Mouse (Mus musculus) hindbrain, postnatal 0 days (tissue): ENCODE measurements at regions not wholly inside any gene's neighbourhood (a gene's known extent, or its start where the extent isn't known, plus 50 kb on each side); places are given as distances from the start of the nearest gene placed in this dataset.

ENCODE experiments used
- ATAC-seq: fragments of 200-750 bp; cut with Nextera tagmentation; 2 replicates; pipeline ENCODE4 v1.8.0; 2017; ENCODE audit warnings: mild to moderate bottlenecking, moderate TSS enrichment, moderate library complexity
- DNase-seq: peaks from one replicate; pipeline ENCODE4 v3.0.0-alpha.2; 2015; ENCODE audit warnings: low spot score
- H3K27ac ChIP-seq: fragments of 300-500 bp; sonication (generic); 2 replicates; pipeline ENCODE4 v1.5.1; 2014; ENCODE audit warnings: mild to moderate bottlenecking
- H3K27me3 ChIP-seq: fragments of 300-500 bp; sonication (generic); 2 replicates; pipeline ENCODE4 v1.6.1; 2014; ENCODE audit warnings: low read length, mixed read lengths; ENCODE audit not compliant: insufficient read depth
- H3K36me3 ChIP-seq: fragments of 300-500 bp; sonication (generic); 2 replicates; pipeline ENCODE4 v1.6.1; 2014; ENCODE audit warnings: low read length, mixed read lengths; ENCODE audit not compliant: insufficient read depth
- H3K4me1 ChIP-seq: fragments of 300-500 bp; sonication (generic); 2 replicates; pipeline ENCODE4 v1.6.1; 2014; ENCODE audit warnings: antibody characterized with exemption, low read length, mixed read lengths; ENCODE audit not compliant: insufficient read depth
- H3K4me2 ChIP-seq: fragments of 300-500 bp; sonication (generic); 2 replicates; pipeline ENCODE4 v1.6.1; 2014; ENCODE audit warnings: low read depth, mild to moderate bottlenecking, low read length, moderate library complexity, mixed read lengths
- H3K4me3 ChIP-seq: fragments of 300-500 bp; sonication (generic); 2 replicates; pipeline ENCODE4 v1.5.1; 2014; ENCODE audit warnings: low read length
- H3K9ac ChIP-seq: fragments of 300-500 bp; sonication (generic); replicated peaks from 2 replicates; pipeline ENCODE4 v1.6.1; 2014; ENCODE audit warnings: mild to moderate bottlenecking, low read length, moderate library complexity, mixed read lengths
- H3K9me3 ChIP-seq: fragments of 300-500 bp; sonication (generic); 2 replicates; pipeline ENCODE4 v1.6.1; 2016; ENCODE audit warnings: low read length, mixed read lengths
- CTCF ChIP-seq: IDR thresholded peaks from 2 replicates; pipeline ENCODE4 v1.5.1; 2016; ENCODE audit warnings: antibody characterized with exemption, control low read depth, low read depth
- WGBS: fragments of 180-500 bp; shearing (Covaris S2); extraction: QIAGEN DNeasy Blood & Tissue Kit; methylation state at CpG from one replicate; pipeline ENCODE4 v1.1.7; 2014; 5-methylcytosine and 5-hydroxymethylcytosine counted together

DNA sequence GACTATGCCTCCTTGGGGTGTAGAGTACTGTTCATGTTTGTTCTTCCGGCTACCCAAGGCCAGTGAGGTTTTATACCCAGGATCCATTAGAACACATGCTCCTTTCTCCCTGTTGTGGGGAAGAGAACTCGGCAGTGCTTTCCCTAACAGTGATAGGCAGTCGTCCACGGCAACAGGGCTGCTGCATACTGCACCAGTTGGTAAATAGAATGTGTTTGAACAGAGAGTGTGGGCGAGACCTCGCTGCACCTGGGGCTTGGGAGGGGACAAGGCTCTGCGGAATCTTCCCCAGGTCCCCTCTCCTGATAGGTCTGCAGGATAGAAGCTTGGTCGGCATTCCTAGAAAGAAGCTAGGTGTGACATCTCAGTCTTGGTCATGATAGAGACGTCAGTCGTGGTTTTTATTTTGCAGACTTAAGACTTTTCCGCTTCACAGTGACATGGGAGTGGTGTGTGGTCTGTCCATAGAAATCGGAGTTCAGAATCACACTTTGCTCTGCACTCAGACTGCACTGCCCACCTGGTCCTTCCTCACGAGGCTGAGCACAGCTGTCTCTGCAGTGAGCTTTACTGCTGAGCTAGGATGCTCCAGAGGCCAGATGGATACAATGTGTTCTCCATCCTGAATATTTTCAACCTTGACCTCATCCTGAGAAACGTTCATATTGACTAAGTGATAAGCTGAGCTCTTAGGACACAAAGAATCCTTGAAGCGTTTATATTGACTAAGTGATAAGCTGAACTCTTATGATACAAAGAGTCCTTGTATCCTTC, 162.8 kb upstream of the Ubl3 start:
- Histone ChIP-seq H3K4me2 (no peak overlapping the region), H3K4me3 (no peak overlapping the region), H3K27ac (no peak overlapping the region), H3K4me1 (no peaks in the 10 kb centered on the region), H3K27me3 (no peaks in the 10 kb centered on the region), H3K9me3 (no peaks in the 10 kb centered on the region), H3K36me3 (no peaks in the 10 kb centered on the region), H3K9ac (no peak overlapping the region)
- ATAC-seq = no peak
- no peak for TF ChIP-seq CTCF
- WGBS = 63% methylated on average over 15 of the region's 15 CpGs
- no peak for DNase-seq

DNA sequence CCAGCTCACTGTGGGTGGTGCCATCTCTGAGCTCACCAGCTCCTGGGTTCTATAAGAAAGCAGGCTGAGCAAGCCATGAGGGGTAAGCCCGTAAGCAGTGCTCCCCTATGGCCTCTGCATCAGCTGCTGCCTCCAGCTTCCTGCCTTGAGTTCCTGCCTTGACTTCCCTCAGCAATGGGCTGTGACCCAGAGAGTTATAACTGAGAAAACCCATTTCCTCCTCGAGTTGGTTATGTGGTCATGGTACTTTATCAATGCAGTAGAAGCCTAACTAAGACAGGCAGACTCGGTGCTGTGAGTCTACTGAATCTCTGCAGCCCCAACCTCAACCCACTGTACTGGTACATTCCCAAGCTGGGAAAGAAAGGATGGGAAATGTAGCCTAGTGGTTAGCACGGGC, 162.2 kb upstream of the Ubl3 start:
- no peak for DNase-seq
- 84% methylated on average over 4 of the region's 4 CpGs for WGBS

DNA sequence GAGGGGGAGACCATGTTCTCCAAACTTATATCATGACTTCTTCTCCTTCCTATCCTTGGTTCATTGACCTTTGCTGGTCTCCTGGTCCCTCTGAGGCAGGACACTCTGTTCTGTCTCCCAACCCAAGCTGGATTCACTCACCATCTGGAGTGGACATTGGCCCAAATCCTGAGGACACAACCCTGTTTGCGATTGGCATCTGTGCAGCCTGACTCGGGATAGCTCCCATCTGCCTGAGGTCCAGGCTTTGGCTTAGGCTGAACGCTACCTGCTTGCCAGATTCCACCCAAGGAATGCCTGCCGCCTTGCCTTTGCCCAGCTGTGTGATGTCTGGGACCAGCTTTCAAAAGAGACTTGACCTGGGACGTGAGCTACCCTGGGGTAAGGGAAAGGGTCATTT, 161.2 kb upstream of the Ubl3 start:
- DNase-seq (no peak), ATAC-seq (no peak)
- Histone ChIP-seq H3K4me2 (no peak overlapping the region), H3K4me3 (no peak overlapping the region), H3K36me3 (no peaks in the 10 kb centered on the region), H3K9ac (no peak overlapping the region), H3K4me1 (peaks cover 9% of the 10 kb centered on the region), H3K9me3 (no peaks in the 10 kb centered on the region), H3K27me3 (no peaks in the 10 kb centered on the region), H3K27ac (no peak overlapping the region)
- no peak for TF ChIP-seq CTCF
- WGBS = 73% methylated on average over 5 of the region's 5 CpGs

More for the DNA sequence above, 162.2 kb upstream of the Ubl3 start:
- Histone ChIP-seq H3K27ac (no peak overlapping the region), H3K9me3 (no peaks in the 10 kb centered on the region), H3K4me3 (no peak overlapping the region), H3K9ac (no peak overlapping the region), H3K27me3 (no peaks in the 10 kb centered on the region), H3K4me2 (no peak overlapping the region), H3K4me1 (no peaks in the 10 kb centered on the region), H3K36me3 (no peaks in the 10 kb centered on the region)
- TF ChIP-seq CTCF = no peak
- no peak for ATAC-seq

DNA sequence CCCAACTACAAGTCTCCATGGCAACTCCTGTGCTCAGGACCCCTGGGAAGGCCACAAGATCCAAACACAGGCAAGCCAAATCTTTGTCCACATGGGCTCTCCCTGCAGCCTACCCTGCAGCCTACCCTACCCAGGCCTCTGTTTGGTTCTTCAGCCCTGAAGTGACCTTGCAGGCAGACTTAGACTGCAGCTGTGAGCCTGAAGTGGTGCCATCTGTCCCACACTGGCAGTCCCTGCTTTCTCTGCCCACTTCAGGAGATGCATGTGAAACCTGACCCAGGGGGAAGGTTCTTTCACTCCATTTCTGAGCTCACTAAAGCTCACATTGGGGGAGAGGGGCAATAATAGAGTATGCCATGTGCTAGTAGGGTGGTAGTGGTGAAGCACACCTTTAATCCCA, 160.4 kb upstream of the Ubl3 start:
- no peak overlapping the region for H3K4me3 ChIP-seq
- ATAC-seq (no peak), DNase-seq (no peak)
- H3K27ac ChIP-seq = no peak overlapping the region
- H3K9me3 ChIP-seq = no peaks in the 10 kb centered on the region
- no peak for TF ChIP-seq CTCF
- H3K4me2 ChIP-seq = no peak overlapping the region
- H3K4me1 ChIP-seq = peaks cover 17% of the 10 kb centered on the region
- no peaks in the 10 kb centered on the region for H3K36me3 ChIP-seq
- no peak overlapping the region for H3K9ac ChIP-seq
- no peaks in the 10 kb centered on the region for H3K27me3 ChIP-seq

DNA sequence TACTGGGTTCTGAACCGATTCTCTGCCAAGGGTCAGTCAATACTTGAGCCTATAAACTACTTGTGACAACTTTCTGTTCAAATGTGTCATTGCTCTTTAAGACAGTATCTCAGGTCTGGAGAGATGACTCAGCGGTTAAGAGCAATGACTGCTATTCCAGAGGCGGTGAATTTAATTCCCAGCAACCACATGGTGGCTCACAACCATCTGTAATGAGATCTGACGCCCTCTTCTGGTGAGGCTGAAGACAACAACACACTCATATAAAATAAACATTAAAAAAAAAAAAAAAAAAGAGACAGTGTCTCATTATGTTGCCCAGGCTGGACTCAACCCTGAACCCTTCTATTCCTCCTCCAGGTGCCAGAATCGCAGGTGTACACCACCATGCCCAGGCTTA, 159.0 kb upstream of the Ubl3 start:
- H3K36me3 ChIP-seq = no peaks in the 10 kb centered on the region
- H3K9me3 ChIP-seq = no peaks in the 10 kb centered on the region
- H3K4me3 ChIP-seq = no peak overlapping the region
- H3K9ac ChIP-seq = no peak overlapping the region
- DNase-seq (no peak), ATAC-seq (no peak)
- no peak for TF ChIP-seq CTCF
- H3K27ac ChIP-seq = no peak overlapping the region
- H3K4me1 ChIP-seq = peaks cover 19% of the 10 kb centered on the region
- no peaks in the 10 kb centered on the region for H3K27me3 ChIP-seq
- 83% methylated on average over 5 of the region's 5 CpGs for WGBS
- no peak overlapping the region for H3K4me2 ChIP-seq

- WGBS = 26% methylated on average over 10 of the region's 10 CpGs
- TF ChIP-seq CTCF = no peak
- H3K27ac ChIP-seq = 0 out of 2 replicates have a peak overlapping the region, but pooled peaks have one; percentile 65
These were observed 156.7 kb upstream of the Ubl3 start for GRCm38 (mm10) chr5:148709111-148709771.

GRCm38 (mm10) chr5:148708014-148708741, 155.6 kb upstream of the Ubl3 start:
- DNase-seq (peak; percentile 44), ATAC-seq (peak; percentile 66)
- H3K27me3 ChIP-seq = no peaks in the 10 kb centered on the region
- H3K9ac ChIP-seq = no peak overlapping the region
- no peak overlapping the region for H3K4me2 ChIP-seq
- no peak overlapping the region for H3K4me3 ChIP-seq
- H3K9me3 ChIP-seq = no peaks in the 10 kb centered on the region
- no peaks in the 10 kb centered on the region for H3K36me3 ChIP-seq
- no peak for TF ChIP-seq CTCF
- H3K27ac ChIP-seq = peak overlapping the region; percentile 65
- 21% methylated on average over 11 of the region's 11 CpGs for WGBS
- H3K4me1 ChIP-seq = peaks cover 19% of the 10 kb centered on the region

More at GRCm38 (mm10) chr5:148709111-148709771, 156.7 kb upstream of the Ubl3 start:
- Histone ChIP-seq H3K4me2 (no peak overlapping the region), H3K27me3 (no peaks in the 10 kb centered on the region), H3K9ac (0 out of 2 replicates have a peak overlapping the region, but pooled peaks have one; percentile 19), H3K4me1 (peaks cover 19% of the 10 kb centered on the region), H3K4me3 (no peak overlapping the region), H3K9me3 (no peaks in the 10 kb centered on the region), H3K36me3 (no peaks in the 10 kb centered on the region)
- ATAC-seq (no peak), DNase-seq (no peak)
